Mouse (Mus musculus): ENCODE measurements around the gene Mettl7a1. TPM values are rescaled to one million over a fixed set of nuclear protein-coding genes. Genes with fewer than 3 reads are reported as not detected.
"Not testable (repeated sequence)": the region's sequence is repeated elsewhere in the genome, so short reads cannot be mapped to it uniquely, and the experiment has no call there.

Gene Mettl7a1
- total RNA-seq, 1 experiment, result 11.6 TPM

GRCm38 (mm10) chr15:100352711-100353250, 48.8 kb downstream of the Mettl7a1 start, which contains the start of the genes Methig1 and Mettl7a2:
TSS of gene Methig1 (plus strand) at chr15:100353149.
TSS of gene Mettl7a2 (plus strand) at chr15:100353200.
- no peak for TF ChIP-seq ZC3H11A (IDR thresholded peaks at IDR 0.05; ENCODE audit: borderline replicate concordance, low read depth, low read length)
- TF ChIP-seq ZNF384 (IDR thresholded peaks at IDR 0.05; ENCODE audit: low read depth, low read length), result 0 out of 2 replicates have a peak, but pooled peaks have one; percentile 27
- TF ChIP-seq HCFC1 (IDR thresholded peaks at IDR 0.05; ENCODE audit: borderline replicate concordance, insufficient read depth, low read length), result no peak
- TF ChIP-seq CHD2 (IDR thresholded peaks at IDR 0.05; ENCODE audit: low read depth, low read length), result no peak
- Histone ChIP-seq H3K36me3 (ENCODE audit: control insufficient read depth, insufficient read depth, low read length, poor library complexity, severe bottlenecking) (no peaks in the 10 kb centered on the region), H3K27ac (ENCODE audit: insufficient read depth, low read depth, low read length, poor library complexity, severe bottlenecking) (no peak within 1 kb of the TSS), H3K9me3 (ENCODE audit: control insufficient read depth, insufficient read depth, low read depth, low read length) (no peaks in the 10 kb centered on the region), H3K4me1 (ENCODE audit: control insufficient read depth in 2 of 2, insufficient read depth in 2 of 2, low read length in 2 of 2, poor library complexity in 1 of 2) (peaks cover 0 to 4% of the 10 kb centered on the region in 2 experiments; a peak in 1 of 4 replicates), H3K4me3 (ENCODE audit: insufficient read depth in 1 of 2, low read depth in 1 of 2, low read length in 2 of 2, poor library complexity in 1 of 2, severe bottlenecking in 1 of 2) (peak within 1 kb of the TSS in 1 of 2 experiments; percentile 7; a peak in 1 of 4 replicates), H3K9ac (ENCODE audit: insufficient read depth, low read depth, low read length, poor library complexity, severe bottlenecking) (no peak within 1 kb of the TSS)
- in situ Hi-C loops (cut with MboI; ENCODE audit: low sequenced_read_pairs in 2 of 2, unreplicated experiment in 2 of 2), result no loop called here
- no peak for DNase-seq (ENCODE audit: low read depth, low spot score)

- in situ Hi-C loops (cut with MboI; ENCODE audit: low sequenced_read_pairs in 2 of 2, unreplicated experiment in 2 of 2); H3K4me3 ChIP-seq (ENCODE audit: insufficient read depth in 1 of 2, low read depth in 1 of 2, low read length in 2 of 2, poor library complexity in 1 of 2, severe bottlenecking in 1 of 2); DNase-seq (ENCODE audit: low read depth, low spot score); H3K9me3 ChIP-seq (ENCODE audit: control insufficient read depth, insufficient read depth, low read depth, low read length); H3K4me1 ChIP-seq (ENCODE audit: control insufficient read depth in 2 of 2, insufficient read depth in 2 of 2, low read length in 2 of 2, poor library complexity in 1 of 2); H3K9ac ChIP-seq (ENCODE audit: insufficient read depth, low read depth, low read length, poor library complexity, severe bottlenecking); H3K27ac ChIP-seq (ENCODE audit: insufficient read depth, low read depth, low read length, poor library complexity, severe bottlenecking); H3K36me3 ChIP-seq (ENCODE audit: control insufficient read depth, insufficient read depth, low read length, poor library complexity, severe bottlenecking): not testable (repeated sequence)
Measured at GRCm38 (mm10) chr15:100353399-100353798, 49.5 kb downstream of the Mettl7a1 start.

- TF ChIP-seq MAFK (IDR thresholded peaks at IDR 0.05; ENCODE audit: insufficient read depth, low read depth, low read length) (no peak), HCFC1 (IDR thresholded peaks at IDR 0.05; ENCODE audit: borderline replicate concordance, insufficient read depth, low read length) (no peak), ZNF384 (IDR thresholded peaks at IDR 0.05; ENCODE audit: low read depth, low read length) (no peak), ZC3H11A (IDR thresholded peaks at IDR 0.05; ENCODE audit: borderline replicate concordance, low read depth, low read length) (no peak), CHD2 (IDR thresholded peaks at IDR 0.05; ENCODE audit: low read depth, low read length) (no peak)
- in situ Hi-C loops (cut with MboI; ENCODE audit: low sequenced_read_pairs in 2 of 2, unreplicated experiment in 2 of 2), result loop anchor here (5.0 kb wide), 1 partner anchor 44 kb away; no protein-coding TSS in a partner anchor
- Histone ChIP-seq H3K36me3 (ENCODE audit: control insufficient read depth, insufficient read depth, low read length, poor library complexity, severe bottlenecking) (no peaks in the 10 kb centered on the region), H3K27ac (ENCODE audit: insufficient read depth, low read depth, low read length, poor library complexity, severe bottlenecking) (no peak overlapping the region), H3K4me1 (ENCODE audit: control insufficient read depth in 2 of 2, insufficient read depth in 2 of 2, low read length in 2 of 2, poor library complexity in 1 of 2) (no peaks in the 10 kb centered on the region), H3K9ac (ENCODE audit: insufficient read depth, low read depth, low read length, poor library complexity, severe bottlenecking) (no peak overlapping the region), H3K9me3 (ENCODE audit: control insufficient read depth, insufficient read depth, low read depth, low read length) (no peaks in the 10 kb centered on the region), H3K4me3 (ENCODE audit: insufficient read depth in 1 of 2, low read depth in 1 of 2, low read length in 2 of 2, poor library complexity in 1 of 2, severe bottlenecking in 1 of 2) (no peak overlapping the region)
- no peak for DNase-seq (ENCODE audit: low read depth, low spot score)
Measured at GRCm38 (mm10) chr15:100355876-100356275, 51.9 kb downstream of the Mettl7a1 start.

- H3K27ac ChIP-seq (ENCODE audit: insufficient read depth, low read depth, low read length, poor library complexity, severe bottlenecking), result no peak within 1 kb of the TSS
- TF ChIP-seq ZC3H11A (IDR thresholded peaks at IDR 0.05; ENCODE audit: borderline replicate concordance, low read depth, low read length), result no peak
- no peak for TF ChIP-seq CHD2 (IDR thresholded peaks at IDR 0.05; ENCODE audit: low read depth, low read length)
- no peak for TF ChIP-seq HCFC1 (IDR thresholded peaks at IDR 0.05; ENCODE audit: borderline replicate concordance, insufficient read depth, low read length)
- no peak for TF ChIP-seq MAFK (IDR thresholded peaks at IDR 0.05; ENCODE audit: insufficient read depth, low read depth, low read length)
- no peak for TF ChIP-seq ZNF384 (IDR thresholded peaks at IDR 0.05; ENCODE audit: low read depth, low read length)
- H3K36me3 ChIP-seq (ENCODE audit: control insufficient read depth, insufficient read depth, low read length, poor library complexity, severe bottlenecking), result no peaks in the 10 kb centered on the region
- no peak within 1 kb of the TSS for H3K4me3 ChIP-seq (ENCODE audit: insufficient read depth in 1 of 2, low read depth in 1 of 2, low read length in 2 of 2, poor library complexity in 1 of 2, severe bottlenecking in 1 of 2)
- in situ Hi-C loops (cut with MboI; ENCODE audit: low sequenced_read_pairs in 2 of 2, unreplicated experiment in 2 of 2), result no loop called here
- DNase-seq (ENCODE audit: low read depth, low spot score), result no peak
- no peaks in the 10 kb centered on the region for H3K4me1 ChIP-seq (ENCODE audit: control insufficient read depth in 2 of 2, insufficient read depth in 2 of 2, low read length in 2 of 2, poor library complexity in 1 of 2)
- H3K9me3 ChIP-seq (ENCODE audit: control insufficient read depth, insufficient read depth, low read depth, low read length), result no peaks in the 10 kb centered on the region
- no peak within 1 kb of the TSS for H3K9ac ChIP-seq (ENCODE audit: insufficient read depth, low read depth, low read length, poor library complexity, severe bottlenecking)
Measured at GRCm38 (mm10) chr15:100364242-100364641, 60.3 kb downstream of the Mettl7a1 start, which contains the start of gene Higd1c. TSS of gene Higd1c (plus strand) at chr15:100364542.

GRCm38 (mm10) chr15:100365967-100366366, 62.0 kb downstream of the Mettl7a1 start:
- H3K36me3 ChIP-seq (ENCODE audit: control insufficient read depth, insufficient read depth, low read length, poor library complexity, severe bottlenecking); H3K4me1 ChIP-seq (ENCODE audit: control insufficient read depth in 2 of 2, insufficient read depth in 2 of 2, low read length in 2 of 2, poor library complexity in 1 of 2); DNase-seq (ENCODE audit: low read depth, low spot score); H3K9ac ChIP-seq (ENCODE audit: insufficient read depth, low read depth, low read length, poor library complexity, severe bottlenecking); in situ Hi-C loops (cut with MboI; ENCODE audit: low sequenced_read_pairs in 2 of 2, unreplicated experiment in 2 of 2); H3K9me3 ChIP-seq (ENCODE audit: control insufficient read depth, insufficient read depth, low read depth, low read length); H3K27ac ChIP-seq (ENCODE audit: insufficient read depth, low read depth, low read length, poor library complexity, severe bottlenecking); H3K4me3 ChIP-seq (ENCODE audit: insufficient read depth in 1 of 2, low read depth in 1 of 2, low read length in 2 of 2, poor library complexity in 1 of 2, severe bottlenecking in 1 of 2): not testable (repeated sequence)
